Mouse (Mus musculus) embryonic facial prominence, embryonic 10.5 days (tissue): Measurements from ENCODE around the gene Tex9. TPM values are rescaled to one million over a fixed set of nuclear protein-coding genes. Genes with fewer than 3 reads are reported as not detected.

ENCODE experiments used
- DNase-seq: peaks from one replicate; pipeline ENCODE4 v3.0.0-alpha.2; 2017; ENCODE audit warnings: low spot score
- H3K27ac ChIP-seq: fragments of 300-500 bp; sonication (generic); replicated peaks from 2 replicates; pipeline ENCODE4 v1.5.1; 2016; ENCODE audit warnings: mild to moderate bottlenecking
- H3K27me3 ChIP-seq: fragments of 300-500 bp; sonication (generic); replicated peaks from 2 replicates; pipeline ENCODE4 v1.6.1; 2016; ENCODE audit warnings: low read depth, mild to moderate bottlenecking; ENCODE audit not compliant: poor library complexity, severe bottlenecking
- H3K36me3 ChIP-seq: fragments of 300-500 bp; sonication (generic); replicated peaks from 2 replicates; pipeline ENCODE4 v1.6.1; 2016; ENCODE audit warnings: mild to moderate bottlenecking, moderate library complexity
- H3K4me1 ChIP-seq: fragments of 300-500 bp; sonication (generic); 2 replicates; pipeline ENCODE4 v1.6.1; 2016
- H3K4me3 ChIP-seq: fragments of 300-500 bp; sonication (generic); 2 replicates; pipeline ENCODE4 v1.5.1; 2016; ENCODE audit warnings: mild to moderate bottlenecking, moderate library complexity
- H3K9me3 ChIP-seq: fragments of 300-500 bp; sonication (generic); 2 replicates; pipeline ENCODE4 v1.6.1; 2016; ENCODE audit warnings: mild to moderate bottlenecking
- WGBS: fragments of 180-500 bp; shearing (Covaris S2); methylation state at CpG from one replicate; pipeline ENCODE4 v1.1.7; 2016; 5-methylcytosine and 5-hydroxymethylcytosine counted together
- polyA plus RNA-seq: library from polyadenylated mRNA; unstranded; fragments of >200 nt; fragmentation: Nextera tagmentation; extraction: Ambion mirVana; gene quantifications from 2 replicates; pipeline ENCODE4 v1.2.1, GENCODE M21; 2016

The Tex9 gene
- polyA plus RNA-seq, 1 experiment from 2014 or later: 56.9 TPM

GRCm38 (mm10) chr9:72515366-72515765 is 23.4 kb upstream of the Tex9 start:
- Histone ChIP-seq H3K27me3 (no peaks in the 10 kb centered on the region), H3K9me3 (no peaks in the 10 kb centered on the region), H3K4me3 (no peak overlapping the region), H3K27ac (no peak overlapping the region), H3K4me1 (0 out of 2 replicates have a peak, but pooled peaks cover 1% of the 10 kb centered on the region), H3K36me3 (no peaks in the 10 kb centered on the region)
- DNase-seq: no peak

GRCm38 (mm10) chr9:72512229-72512981 is 20.4 kb upstream of the Tex9 start:
- Histone ChIP-seq H3K4me1 (no peaks in the 10 kb centered on the region), H3K27me3 (no peaks in the 10 kb centered on the region)
- WGBS: 57% methylated on average over 11 of the region's 11 CpGs

GRCm38 (mm10) chr9:72497171-72497570 is 5.2 kb upstream of the Tex9 start:
- 78% methylated on average over 3 of the region's 3 CpGs for WGBS
- H3K36me3 ChIP-seq: no peaks in the 10 kb centered on the region
- no peaks in the 10 kb centered on the region for H3K9me3 ChIP-seq
- no peak overlapping the region for H3K4me3 ChIP-seq
- H3K4me1 ChIP-seq: peaks cover 3% of the 10 kb centered on the region
- no peak for DNase-seq
- no peaks in the 10 kb centered on the region for H3K27me3 ChIP-seq
- no peak overlapping the region for H3K27ac ChIP-seq

More at GRCm38 (mm10) chr9:72512229-72512981, 20.4 kb upstream of the Tex9 start:
- no peak for DNase-seq
- no peak overlapping the region for H3K4me3 ChIP-seq
- H3K27ac ChIP-seq: no peak overlapping the region
- no peaks in the 10 kb centered on the region for H3K9me3 ChIP-seq
- no peaks in the 10 kb centered on the region for H3K36me3 ChIP-seq

- H3K4me3 ChIP-seq: no peak overlapping the region
- H3K9me3 ChIP-seq: no peaks in the 10 kb centered on the region
- peaks cover 6% of the 10 kb centered on the region for H3K4me1 ChIP-seq
- H3K27me3 ChIP-seq: no peaks in the 10 kb centered on the region
- H3K27ac ChIP-seq: no peak overlapping the region
- DNase-seq: no peak
- H3K36me3 ChIP-seq: no peaks in the 10 kb centered on the region
- WGBS: 84% methylated on average over 2 of the region's 2 CpGs
Observed at GRCm38 (mm10) chr9:72496691-72497090, 4.7 kb upstream of the Tex9 start.

- WGBS: 82% methylated on average over 3 of the region's 3 CpGs
- no peaks in the 10 kb centered on the region for H3K9me3 ChIP-seq
- peaks cover 15% of the 10 kb centered on the region for H3K4me1 ChIP-seq
- H3K27me3 ChIP-seq: no peaks in the 10 kb centered on the region
- H3K27ac ChIP-seq: no peak overlapping the region
- DNase-seq: no peak
- peaks cover 6% of the 10 kb centered on the region; the same call in 1 of the 2 replicates for H3K36me3 ChIP-seq
- no peak overlapping the region for H3K4me3 ChIP-seq
Observed at GRCm38 (mm10) chr9:72493984-72494685, 2.1 kb upstream of the Tex9 start.

GRCm38 (mm10) chr9:72493465-72493864 is 1.5 kb upstream of the Tex9 start:
- Histone ChIP-seq H3K27ac (no peak overlapping the region), H3K4me1 (peaks cover 15% of the 10 kb centered on the region), H3K9me3 (no peaks in the 10 kb centered on the region), H3K27me3 (no peaks in the 10 kb centered on the region), H3K4me3 (no peak overlapping the region), H3K36me3 (peaks cover 7% of the 10 kb centered on the region; the same call in 1 of the 2 replicates)
- WGBS: 84% methylated on average over 2 of the region's 2 CpGs
- no peak for DNase-seq

GRCm38 (mm10) chr9:72491559-72492193 is 336 bp downstream of the Tex9 start:
- Histone ChIP-seq H3K4me1 (peaks cover 15% of the 10 kb centered on the region), H3K4me3 (peak overlapping the region; percentile 67), H3K27me3 (no peaks in the 10 kb centered on the region), H3K36me3 (peaks cover 24% of the 10 kb centered on the region), H3K9me3 (no peaks in the 10 kb centered on the region), H3K27ac (peak overlapping the region; percentile 93)
- DNase-seq: peak; percentile 95
- WGBS: under 1% methylated on average over 32 of the region's 32 CpGs

GRCm38 (mm10) chr9:72489131-72489530 is 2.9 kb downstream of the Tex9 start:
- peaks cover 47% of the 10 kb centered on the region for H3K36me3 ChIP-seq
- H3K27me3 ChIP-seq: no peaks in the 10 kb centered on the region
- H3K27ac ChIP-seq: no peak overlapping the region
- no peaks in the 10 kb centered on the region for H3K9me3 ChIP-seq
- DNase-seq: no peak
- peaks cover 15% of the 10 kb centered on the region for H3K4me1 ChIP-seq
- WGBS: 92% methylated on average over 5 of the region's 5 CpGs
- H3K4me3 ChIP-seq: no peak overlapping the region

GRCm38 (mm10) chr9:72488523-72488922 is 3.5 kb downstream of the Tex9 start:
- Histone ChIP-seq H3K4me3 (no peak overlapping the region), H3K27ac (no peak overlapping the region), H3K4me1 (peaks cover 15% of the 10 kb centered on the region), H3K36me3 (peaks cover 53% of the 10 kb centered on the region), H3K9me3 (no peaks in the 10 kb centered on the region), H3K27me3 (no peaks in the 10 kb centered on the region)
- DNase-seq: no peak

- peaks cover 88% of the 10 kb centered on the region for H3K36me3 ChIP-seq
- no peaks in the 10 kb centered on the region for H3K9me3 ChIP-seq
- 94% methylated on average over 1 of the region's 1 CpGs for WGBS
- H3K27me3 ChIP-seq: no peaks in the 10 kb centered on the region
- H3K4me3 ChIP-seq: no peak overlapping the region
- no peak for DNase-seq
- H3K27ac ChIP-seq: no peak overlapping the region
- no peaks in the 10 kb centered on the region for H3K4me1 ChIP-seq
Observed at GRCm38 (mm10) chr9:72479276-72479675, 12.7 kb downstream of the Tex9 start.

GRCm38 (mm10) chr9:72477306-72477705 is 14.7 kb downstream of the Tex9 start:
- no peaks in the 10 kb centered on the region for H3K9me3 ChIP-seq
- peaks cover 90% of the 10 kb centered on the region for H3K36me3 ChIP-seq
- 78% methylated on average over 6 of the region's 6 CpGs for WGBS
- no peaks in the 10 kb centered on the region for H3K27me3 ChIP-seq
- DNase-seq: no peak
- no peaks in the 10 kb centered on the region for H3K4me1 ChIP-seq
- H3K27ac ChIP-seq: no peak overlapping the region
- no peak overlapping the region for H3K4me3 ChIP-seq

- H3K27me3 ChIP-seq: no peaks in the 10 kb centered on the region
- H3K36me3 ChIP-seq: peaks cover 85% of the 10 kb centered on the region
- DNase-seq: no peak
- H3K4me1 ChIP-seq: no peaks in the 10 kb centered on the region
- 89% methylated on average over 9 of the region's 9 CpGs for WGBS
- H3K27ac ChIP-seq: no peak overlapping the region
- H3K9me3 ChIP-seq: no peaks in the 10 kb centered on the region
- no peak overlapping the region for H3K4me3 ChIP-seq
Observed at GRCm38 (mm10) chr9:72475511-72475910, 16.5 kb downstream of the Tex9 start.
